Mouse (Mus musculus) forebrain, embryonic 12.5 days (tissue): ENCODE measurements around the gene Smc1a. TPM values are rescaled to one million over a fixed set of nuclear protein-coding genes. Genes with fewer than 3 reads are reported as not detected.

Experiments
- ATAC-seq: fragments of 200-750 bp; cut with Nextera tagmentation; 2 replicates; pipeline ENCODE4 v1.8.0; 2017; ENCODE audit warnings: moderate TSS enrichment; ENCODE audit not compliant: low FRiP score
- H3K27ac ChIP-seq: fragments of 300-500 bp; sonication (generic); 2 replicates; pipeline ENCODE4 v1.5.1; 2016; ENCODE audit warnings: mild to moderate bottlenecking
- H3K27me3 ChIP-seq: fragments of 300-500 bp; sonication (generic); 2 replicates; pipeline ENCODE4 v1.6.1; 2016; ENCODE audit warnings: mild to moderate bottlenecking
- H3K36me3 ChIP-seq: fragments of 300-500 bp; sonication (generic); replicated peaks from 2 replicates; pipeline ENCODE4 v1.6.1; 2016; ENCODE audit warnings: mild to moderate bottlenecking
- H3K4me1 ChIP-seq: fragments of 300-500 bp; sonication (generic); 2 replicates; pipeline ENCODE4 v1.6.1; 2016
- H3K4me2 ChIP-seq: fragments of 300-500 bp; sonication (generic); 2 replicates; pipeline ENCODE4 v1.6.1; 2016; ENCODE audit warnings: mild to moderate bottlenecking, moderate library complexity
- H3K4me3 ChIP-seq: fragments of 300-500 bp; sonication (generic); replicated peaks from 2 replicates; pipeline ENCODE4 v1.5.1; 2016; ENCODE audit warnings: mild to moderate bottlenecking
- H3K9ac ChIP-seq: fragments of 300-500 bp; sonication (generic); 2 replicates; pipeline ENCODE4 v1.6.1; 2016; ENCODE audit warnings: mild to moderate bottlenecking
- H3K9me3 ChIP-seq: fragments of 300-500 bp; sonication (generic); 2 replicates; pipeline ENCODE4 v1.6.1; 2016
- WGBS: fragments of 180-500 bp; shearing (Covaris S2); methylation state at CpG from one replicate; pipeline ENCODE4 v1.1.7; 2016; 5-methylcytosine and 5-hydroxymethylcytosine counted together
- polyA plus RNA-seq: library from polyadenylated mRNA; unstranded; fragments of >200 nt; fragmentation: Nextera tagmentation; extraction: Ambion mirVana; gene quantifications from 2 replicates; pipeline ENCODE4 v1.2.1, GENCODE M21; 2016

The Smc1a gene
- polyA plus RNA-seq, result 138 and 153 TPM in 2 replicates

- Histone ChIP-seq H3K36me3 (0 out of 2 replicates have a peak, but pooled peaks cover 2% of the 10 kb centered on the region), H3K27me3 (peaks cover 54% of the 10 kb centered on the region), H3K4me2 (peak within 1 kb of the TSS; percentile 54), H3K9ac (peak within 1 kb of the TSS; percentile 69), H3K9me3 (no peaks in the 10 kb centered on the region), H3K27ac (peak within 1 kb of the TSS; percentile 88), H3K4me1 (peaks cover 12% of the 10 kb centered on the region), H3K4me3 (peak within 1 kb of the TSS; percentile 53)
- 20% methylated on average over 64 of the region's 64 CpGs for WGBS
- ATAC-seq, result peak; percentile 98
Measured at GRCm38 (mm10) chrX:152016151-152017145, at the start of gene Smc1a, which contains the start of gene Ribc1. Gene Smc1a (plus strand): TSS chrX:152016428. Gene Ribc1 (minus strand): TSS chrX:152016295.

GRCm38 (mm10) chrX:151999006-151999710 is 17.1 kb upstream of the Smc1a start:
- no peak for ATAC-seq
- H3K4me1 ChIP-seq, result no peaks in the 10 kb centered on the region
- no peaks in the 10 kb centered on the region for H3K9me3 ChIP-seq
- H3K27me3 ChIP-seq, result peaks cover 70% of the 10 kb centered on the region
- WGBS, result 71% methylated on average over 4 of the region's 4 CpGs
- H3K36me3 ChIP-seq, result peaks cover 3% of the 10 kb centered on the region; the same call in 1 of the 2 replicates
- H3K4me3 ChIP-seq, result no peak overlapping the region
- no peak overlapping the region for H3K27ac ChIP-seq
- H3K9ac ChIP-seq, result no peak overlapping the region
- no peak overlapping the region for H3K4me2 ChIP-seq

GRCm38 (mm10) chrX:152001182-152001684 is 15.0 kb upstream of the Smc1a start:
- H3K9ac ChIP-seq, result no peak overlapping the region
- WGBS, result 37% methylated on average over 9 of the region's 9 CpGs
- ATAC-seq, result peak; percentile 12; the same call in 1 of the 2 replicates

GRCm38 (mm10) chrX:152001737-152002710 is 14.2 kb upstream of the Smc1a start, which contains the start of gene Hsd17b10:
Gene Hsd17b10 (plus strand): TSS chrX:152001845.
- ATAC-seq, result peak; percentile 99

More at GRCm38 (mm10) chrX:152001182-152001684, 15.0 kb upstream of the Smc1a start:
- Histone ChIP-seq H3K27ac (no peak overlapping the region), H3K27me3 (peaks cover 77% of the 10 kb centered on the region), H3K4me1 (no peaks in the 10 kb centered on the region), H3K36me3 (peaks cover 6% of the 10 kb centered on the region; the same call in 1 of the 2 replicates), H3K4me2 (peak overlapping the region; percentile 63), H3K9me3 (no peaks in the 10 kb centered on the region), H3K4me3 (peak overlapping the region; percentile 46)

GRCm38 (mm10) chrX:152002865-152003264 is 13.4 kb upstream of the Smc1a start:
- Histone ChIP-seq H3K9me3 (no peaks in the 10 kb centered on the region), H3K36me3 (peaks cover 6% of the 10 kb centered on the region; the same call in 1 of the 2 replicates), H3K27ac (no peak overlapping the region), H3K9ac (no peak overlapping the region), H3K4me3 (peak overlapping the region; percentile 46), H3K4me2 (peak overlapping the region; percentile 63), H3K27me3 (peaks cover 80% of the 10 kb centered on the region), H3K4me1 (no peaks in the 10 kb centered on the region)
- ATAC-seq, result no peak
- WGBS, result 81% methylated on average over 2 of the region's 2 CpGs

More at GRCm38 (mm10) chrX:152001737-152002710, 14.2 kb upstream of the Smc1a start, which contains the start of gene Hsd17b10:
- Histone ChIP-seq H3K9ac (peak within 1 kb of the TSS; percentile 48), H3K9me3 (no peaks in the 10 kb centered on the region), H3K4me2 (peak within 1 kb of the TSS; percentile 63), H3K27ac (0 out of 2 replicates have a peak within 1 kb of the TSS, but pooled peaks have one; percentile 31), H3K27me3 (peaks cover 81% of the 10 kb centered on the region), H3K4me1 (no peaks in the 10 kb centered on the region), H3K36me3 (peaks cover 6% of the 10 kb centered on the region; the same call in 1 of the 2 replicates), H3K4me3 (peak within 1 kb of the TSS; percentile 46)
- 28% methylated on average over 38 of the region's 41 CpGs for WGBS

GRCm38 (mm10) chrX:152007863-152008262 is 8.4 kb upstream of the Smc1a start:
- no peak overlapping the region for H3K4me3 ChIP-seq
- no peak for ATAC-seq
- H3K36me3 ChIP-seq, result peaks cover 6% of the 10 kb centered on the region; the same call in 1 of the 2 replicates
- no peaks in the 10 kb centered on the region for H3K9me3 ChIP-seq
- H3K27me3 ChIP-seq, result peaks cover 73% of the 10 kb centered on the region
- H3K4me2 ChIP-seq, result no peak overlapping the region
- WGBS, result 88% methylated on average over 1 of the region's 1 CpGs
- no peak overlapping the region for H3K27ac ChIP-seq
- no peak overlapping the region for H3K9ac ChIP-seq
- H3K4me1 ChIP-seq, result no peaks in the 10 kb centered on the region

DNA sequence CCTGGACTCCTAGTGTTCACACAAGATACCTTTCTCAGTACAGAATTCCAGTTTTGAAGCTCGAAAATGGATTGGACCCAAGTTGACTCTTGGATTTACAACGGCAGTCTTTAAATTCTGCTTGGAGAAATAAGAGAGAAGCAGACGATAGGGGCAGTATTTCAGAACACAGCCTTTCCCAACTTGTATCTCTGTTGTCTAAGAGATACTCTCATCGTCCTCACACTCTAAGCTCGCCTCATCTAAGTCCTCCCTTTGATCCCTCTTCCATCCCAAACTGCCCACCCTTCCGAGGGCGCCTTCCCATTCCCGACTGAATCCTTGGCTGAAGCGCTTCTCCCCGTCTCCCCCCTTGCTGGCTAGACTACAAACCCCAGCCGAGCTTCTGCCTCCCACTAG is 477 bp upstream of the Smc1a start:
- peaks cover 56% of the 10 kb centered on the region for H3K27me3 ChIP-seq
- 0 out of 2 replicates have a peak, but pooled peaks cover 2% of the 10 kb centered on the region for H3K36me3 ChIP-seq
- no peak; the same call in 1 of the 2 replicates for ATAC-seq
- WGBS, result 21% methylated on average over 11 of the region's 11 CpGs
- H3K4me3 ChIP-seq, result peak overlapping the region; percentile 53
- H3K27ac ChIP-seq, result peak overlapping the region; percentile 88
- H3K4me1 ChIP-seq, result peaks cover 12% of the 10 kb centered on the region
- H3K4me2 ChIP-seq, result peak overlapping the region; percentile 54
- H3K9ac ChIP-seq, result peak overlapping the region; percentile 69
- no peaks in the 10 kb centered on the region for H3K9me3 ChIP-seq

- Histone ChIP-seq H3K9ac (peak overlapping the region; percentile 69), H3K27ac (no peak overlapping the region; the same call in 1 of the 2 replicates), H3K4me3 (peak overlapping the region; percentile 53), H3K27me3 (peaks cover 50% of the 10 kb centered on the region), H3K4me2 (peak overlapping the region; percentile 54), H3K9me3 (no peaks in the 10 kb centered on the region), H3K4me1 (peaks cover 12% of the 10 kb centered on the region), H3K36me3 (0 out of 2 replicates have a peak, but pooled peaks cover 2% of the 10 kb centered on the region)
- no peak for ATAC-seq
- 34% methylated on average over 14 of the region's 14 CpGs for WGBS
Measured at GRCm38 (mm10) chrX:152017186-152017585, 958 bp downstream of the Smc1a start.

GRCm38 (mm10) chrX:152019294-152019693 is 3.1 kb downstream of the Smc1a start:
- Histone ChIP-seq H3K27me3 (peaks cover 50% of the 10 kb centered on the region), H3K4me2 (no peak overlapping the region), H3K9ac (no peak overlapping the region), H3K4me1 (peaks cover 12% of the 10 kb centered on the region), H3K4me3 (no peak overlapping the region), H3K9me3 (no peaks in the 10 kb centered on the region), H3K36me3 (0 out of 2 replicates have a peak, but pooled peaks cover 7% of the 10 kb centered on the region), H3K27ac (no peak overlapping the region)
- 92% methylated on average over 2 of the region's 2 CpGs for WGBS
- ATAC-seq, result no peak

GRCm38 (mm10) chrX:152039865-152040264 is 23.6 kb downstream of the Smc1a start:
- no peaks in the 10 kb centered on the region for H3K4me1 ChIP-seq
- H3K9me3 ChIP-seq, result no peaks in the 10 kb centered on the region
- no peak for ATAC-seq
- peaks cover 36% of the 10 kb centered on the region for H3K27me3 ChIP-seq
- peaks cover 37% of the 10 kb centered on the region for H3K36me3 ChIP-seq
- no peak overlapping the region for H3K4me3 ChIP-seq
- no peak overlapping the region for H3K9ac ChIP-seq
- no peak overlapping the region for H3K27ac ChIP-seq
- H3K4me2 ChIP-seq, result no peak overlapping the region

- Histone ChIP-seq H3K9ac (no peak overlapping the region), H3K4me3 (no peak overlapping the region), H3K27me3 (peaks cover 28% of the 10 kb centered on the region), H3K9me3 (no peaks in the 10 kb centered on the region), H3K27ac (no peak overlapping the region), H3K4me1 (no peaks in the 10 kb centered on the region), H3K4me2 (no peak overlapping the region), H3K36me3 (peaks cover 18% of the 10 kb centered on the region)
- ATAC-seq, result no peak
Measured at GRCm38 (mm10) chrX:152047230-152047629, 31.0 kb downstream of the Smc1a start.
